Mouse (Mus musculus): ENCODE results near the gene Grm3. TPM values are rescaled to one million over a fixed set of nuclear protein-coding genes. Genes with fewer than 3 reads are reported as not detected.

Grm3 gene
- polyA plus RNA-seq (2012; fragmentation: generic; extraction: Trizol), result not detected
- long read RNA-seq, experiment 1, result 0 reads
- long read RNA-seq, experiment 2, result 0 reads

DNA sequence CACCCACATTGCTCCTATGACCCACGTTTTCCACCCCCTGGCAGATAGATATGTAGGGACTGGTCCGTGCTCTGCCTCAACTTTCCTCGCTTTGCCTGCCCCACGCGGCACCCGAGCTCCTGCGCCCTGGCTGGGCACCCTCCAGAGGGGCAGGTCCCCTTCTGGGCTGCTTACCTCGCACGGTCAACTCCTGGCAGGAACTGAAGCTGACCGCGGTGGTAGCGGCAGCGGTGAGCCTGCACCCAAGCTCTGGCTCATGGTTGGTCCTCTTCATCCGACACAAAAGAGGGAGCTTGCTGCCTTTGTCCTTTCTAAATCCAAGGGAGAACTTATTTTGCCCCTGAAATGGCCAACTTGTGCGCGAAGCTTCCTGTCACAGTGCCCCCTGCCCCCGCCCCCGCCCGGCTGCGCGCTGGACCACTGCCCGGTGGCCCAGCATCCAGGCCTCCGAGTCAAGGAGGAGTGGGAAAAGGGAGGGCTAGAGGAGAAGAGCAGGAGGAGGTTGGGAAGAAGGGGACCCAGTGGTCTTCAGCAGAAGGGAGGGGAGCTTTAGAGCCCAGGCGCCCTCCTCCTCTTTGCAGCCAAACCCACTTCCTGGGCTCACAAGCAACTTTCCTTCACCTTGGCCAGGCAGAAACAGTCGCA is at the start of gene Grm3:
Grm3 (minus strand) TSS at position 215 of the 645 bp plus-strand sequence.
- H3K36me3 ChIP-seq (ENCODE audit: control insufficient read depth, insufficient read depth), result no peaks in the 10 kb centered on the region
- no peaks in the 10 kb centered on the region for H3K79me3 ChIP-seq (ENCODE audit: low read depth)
- H3ac ChIP-seq (ENCODE audit: control insufficient read depth, insufficient read length, low read depth), result no peak within 1 kb of the TSS
- no peak within 1 kb of the TSS for H3K4me3 ChIP-seq (ENCODE audit: insufficient read depth, poor library complexity, severe bottlenecking)
- TF ChIP-seq MAX (IDR thresholded peaks at IDR 0.05) (no peak), MYOG (IDR thresholded peaks at IDR 0.05; ENCODE audit: control insufficient read depth, extremely low read depth, insufficient read length) (no peak), CEBPB (IDR thresholded peaks at IDR 0.05; ENCODE audit: low read depth) (no peak), USF1 (IDR thresholded peaks at IDR 0.05; ENCODE audit: low read depth) (no peak), FOSL1 (IDR thresholded peaks at IDR 0.05; ENCODE audit: insufficient read depth, low read length, poor library complexity, severe bottlenecking) (no peak), CTCF (IDR thresholded peaks at IDR 0.05; ENCODE audit: control insufficient read depth, insufficient read depth, insufficient read length) (no peak), MYOD1 (IDR thresholded peaks at IDR 0.05; ENCODE audit: control insufficient read depth, insufficient read length, low read depth) (no peak)
- no peaks in the 10 kb centered on the region for H3K27me3 ChIP-seq (ENCODE audit: control insufficient read depth, insufficient read depth, insufficient read length)
- no peaks in the 10 kb centered on the region for H3K79me2 ChIP-seq (ENCODE audit: control insufficient read depth, insufficient read depth)

DNA sequence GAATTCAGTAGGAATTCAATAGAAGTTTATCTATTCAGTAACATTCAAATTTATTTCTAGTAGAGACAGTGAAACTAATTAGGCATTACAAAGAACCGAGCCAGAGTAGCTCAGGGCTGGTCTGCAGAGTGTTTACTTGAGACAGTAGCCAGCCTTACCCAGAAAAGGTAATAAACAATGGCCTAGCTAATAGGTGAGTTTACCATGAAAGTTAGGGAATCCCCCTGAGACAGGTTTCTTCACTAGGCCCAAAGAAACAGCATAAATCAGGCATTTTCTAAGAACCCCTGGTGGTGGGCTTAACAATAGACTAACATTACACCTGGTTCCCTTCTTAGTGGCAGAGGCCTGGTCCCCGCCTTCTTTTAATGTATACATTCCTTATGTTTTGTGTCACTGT is 30.8 kb upstream of the Grm3 start:
- Histone ChIP-seq H3K36me3 (ENCODE audit: control insufficient read depth, insufficient read depth) (no peaks in the 10 kb centered on the region), H3ac (ENCODE audit: control insufficient read depth, insufficient read length, low read depth) (no peak overlapping the region), H3K27me3 (ENCODE audit: control insufficient read depth, insufficient read depth, insufficient read length) (no peaks in the 10 kb centered on the region), H3K4me3 (ENCODE audit: insufficient read depth, poor library complexity, severe bottlenecking) (no peak overlapping the region), H3K79me3 (ENCODE audit: low read depth) (no peaks in the 10 kb centered on the region), H3K79me2 (ENCODE audit: control insufficient read depth, insufficient read depth) (no peaks in the 10 kb centered on the region)
- TF ChIP-seq CEBPB (IDR thresholded peaks at IDR 0.05; ENCODE audit: low read depth), result no peak
- TF ChIP-seq CTCF (IDR thresholded peaks at IDR 0.05; ENCODE audit: control insufficient read depth, insufficient read depth, insufficient read length), result no peak
- no peak for TF ChIP-seq MAX (IDR thresholded peaks at IDR 0.05)
- no peak for TF ChIP-seq USF1 (IDR thresholded peaks at IDR 0.05; ENCODE audit: low read depth)
- no peak for TF ChIP-seq MYOD1 (IDR thresholded peaks at IDR 0.05; ENCODE audit: control insufficient read depth, insufficient read length, low read depth)
- TF ChIP-seq MYOG (IDR thresholded peaks at IDR 0.05; ENCODE audit: control insufficient read depth, extremely low read depth, insufficient read length), result no peak
- TF ChIP-seq FOSL1 (IDR thresholded peaks at IDR 0.05; ENCODE audit: insufficient read depth, low read length, poor library complexity, severe bottlenecking), result no peak

DNA sequence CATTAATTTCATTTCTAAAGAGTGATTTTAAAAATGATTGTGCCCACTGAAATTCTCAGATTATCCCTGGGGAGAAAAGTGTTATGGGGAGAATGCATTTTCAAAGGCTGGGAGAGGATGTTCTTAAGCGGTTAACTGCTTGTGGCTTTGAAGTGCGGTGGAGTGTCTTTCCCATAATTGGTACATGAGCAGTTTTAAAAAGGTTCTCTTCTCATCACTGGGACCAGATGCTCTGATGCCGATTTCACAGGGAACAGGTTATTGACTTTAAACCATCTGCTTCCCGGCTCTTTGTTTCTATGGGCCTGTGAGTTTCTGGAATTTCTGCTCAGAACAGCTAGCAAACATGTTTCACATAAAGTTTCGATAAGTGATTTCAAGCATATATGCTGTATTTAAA is 23.2 kb upstream of the Grm3 start:
- no peaks in the 10 kb centered on the region for H3K79me2 ChIP-seq (ENCODE audit: control insufficient read depth, insufficient read depth)
- H3K4me3 ChIP-seq (ENCODE audit: insufficient read depth, poor library complexity, severe bottlenecking), result no peak overlapping the region
- no peaks in the 10 kb centered on the region for H3K36me3 ChIP-seq (ENCODE audit: control insufficient read depth, insufficient read depth)
- TF ChIP-seq MAX (IDR thresholded peaks at IDR 0.05), result no peak
- no peak for TF ChIP-seq CTCF (IDR thresholded peaks at IDR 0.05; ENCODE audit: control insufficient read depth, insufficient read depth, insufficient read length)
- no peak for TF ChIP-seq MYOG (IDR thresholded peaks at IDR 0.05; ENCODE audit: control insufficient read depth, extremely low read depth, insufficient read length)
- no peak for TF ChIP-seq MYOD1 (IDR thresholded peaks at IDR 0.05; ENCODE audit: control insufficient read depth, insufficient read length, low read depth)
- no peak for TF ChIP-seq FOSL1 (IDR thresholded peaks at IDR 0.05; ENCODE audit: insufficient read depth, low read length, poor library complexity, severe bottlenecking)
- TF ChIP-seq USF1 (IDR thresholded peaks at IDR 0.05; ENCODE audit: low read depth), result no peak
- TF ChIP-seq CEBPB (IDR thresholded peaks at IDR 0.05; ENCODE audit: low read depth), result no peak
- H3K79me3 ChIP-seq (ENCODE audit: low read depth), result no peaks in the 10 kb centered on the region
- H3ac ChIP-seq (ENCODE audit: control insufficient read depth, insufficient read length, low read depth), result no peak overlapping the region
- H3K27me3 ChIP-seq (ENCODE audit: control insufficient read depth, insufficient read depth, insufficient read length), result no peaks in the 10 kb centered on the region

DNA sequence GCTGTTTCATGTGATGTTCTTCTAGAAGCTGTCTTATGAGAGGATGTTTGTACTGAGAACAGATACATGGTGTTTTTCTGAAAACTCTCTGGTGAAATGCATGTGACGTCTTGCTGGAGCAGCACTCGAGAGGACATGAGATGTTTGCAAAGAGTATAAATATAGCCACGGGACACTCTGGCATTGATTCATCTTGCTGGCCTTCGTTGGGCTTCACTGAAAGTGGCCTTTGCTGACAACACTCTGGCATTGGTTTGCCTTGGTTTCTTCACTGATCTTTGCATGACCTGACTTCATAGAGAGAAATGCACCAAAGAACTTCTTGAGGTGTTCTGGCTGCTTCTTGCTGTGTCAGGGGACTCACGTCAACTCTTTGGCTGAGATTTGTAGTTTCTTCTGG is 19.1 kb upstream of the Grm3 start:
- H3K27me3 ChIP-seq (ENCODE audit: control insufficient read depth, insufficient read depth, insufficient read length), result no peaks in the 10 kb centered on the region
- H3K36me3 ChIP-seq (ENCODE audit: control insufficient read depth, insufficient read depth), result no peaks in the 10 kb centered on the region
- no peak overlapping the region for H3K4me3 ChIP-seq (ENCODE audit: insufficient read depth, poor library complexity, severe bottlenecking)
- no peak overlapping the region for H3ac ChIP-seq (ENCODE audit: control insufficient read depth, insufficient read length, low read depth)
- no peaks in the 10 kb centered on the region for H3K79me3 ChIP-seq (ENCODE audit: low read depth)
- TF ChIP-seq FOSL1 (IDR thresholded peaks at IDR 0.05; ENCODE audit: insufficient read depth, low read length, poor library complexity, severe bottlenecking) (no peak), MAX (IDR thresholded peaks at IDR 0.05) (no peak), USF1 (IDR thresholded peaks at IDR 0.05; ENCODE audit: low read depth) (no peak), MYOG (IDR thresholded peaks at IDR 0.05; ENCODE audit: control insufficient read depth, extremely low read depth, insufficient read length) (no peak), MYOD1 (IDR thresholded peaks at IDR 0.05; ENCODE audit: control insufficient read depth, insufficient read length, low read depth) (no peak), CEBPB (IDR thresholded peaks at IDR 0.05; ENCODE audit: low read depth) (no peak), CTCF (IDR thresholded peaks at IDR 0.05; ENCODE audit: control insufficient read depth, insufficient read depth, insufficient read length) (no peak)
- H3K79me2 ChIP-seq (ENCODE audit: control insufficient read depth, insufficient read depth), result no peaks in the 10 kb centered on the region

DNA sequence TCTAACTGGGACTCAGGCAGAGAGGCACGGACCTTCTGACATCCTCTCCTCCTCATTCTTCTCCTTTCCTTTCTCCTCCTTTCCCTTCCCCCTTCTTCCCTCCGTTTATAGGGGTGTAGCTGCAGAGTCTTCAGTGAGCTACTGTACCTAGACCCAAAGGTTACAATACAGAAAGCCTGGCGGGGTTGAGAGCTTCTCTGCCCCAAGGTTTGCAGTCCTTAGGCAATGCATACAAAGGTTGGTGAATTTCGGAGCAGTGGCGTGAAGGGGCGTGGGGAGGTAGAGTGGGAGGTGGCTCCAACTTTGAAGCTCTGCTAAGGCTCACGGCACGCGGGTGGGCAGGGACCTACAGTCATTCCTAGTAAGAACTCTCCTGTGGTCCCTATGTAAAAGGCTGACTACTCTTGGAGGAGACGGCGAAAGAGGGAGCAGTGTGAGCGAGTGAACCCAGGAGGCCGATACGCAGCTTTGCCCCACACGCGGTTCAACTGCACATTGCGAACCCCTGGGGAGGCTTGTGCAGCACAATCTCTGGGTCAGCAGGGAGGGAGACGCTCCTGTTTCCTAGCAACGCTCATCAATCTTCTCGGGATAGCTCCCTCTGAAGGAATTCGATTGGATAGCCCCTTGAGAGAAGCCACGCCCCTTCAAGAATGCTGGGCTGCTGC is 765 bp upstream of the Grm3 start:
- no peak for TF ChIP-seq FOSL1 (IDR thresholded peaks at IDR 0.05; ENCODE audit: insufficient read depth, low read length, poor library complexity, severe bottlenecking)
- no peaks in the 10 kb centered on the region for H3K79me2 ChIP-seq (ENCODE audit: control insufficient read depth, insufficient read depth)
- H3K36me3 ChIP-seq (ENCODE audit: control insufficient read depth, insufficient read depth), result no peaks in the 10 kb centered on the region
- H3ac ChIP-seq (ENCODE audit: control insufficient read depth, insufficient read length, low read depth), result no peak overlapping the region
- no peak overlapping the region for H3K4me3 ChIP-seq (ENCODE audit: insufficient read depth, poor library complexity, severe bottlenecking)
- H3K79me3 ChIP-seq (ENCODE audit: low read depth), result no peaks in the 10 kb centered on the region
- no peaks in the 10 kb centered on the region for H3K27me3 ChIP-seq (ENCODE audit: control insufficient read depth, insufficient read depth, insufficient read length)
